Mouse (Mus musculus): Measurements from ENCODE around the gene Slc30a9. TPM values are rescaled to one million over a fixed set of nuclear protein-coding genes. Genes with fewer than 3 reads are reported as not detected.

Gene Slc30a9
- total RNA-seq, 2 experiments from 2014 or later, result 161 to 167 TPM

DNA sequence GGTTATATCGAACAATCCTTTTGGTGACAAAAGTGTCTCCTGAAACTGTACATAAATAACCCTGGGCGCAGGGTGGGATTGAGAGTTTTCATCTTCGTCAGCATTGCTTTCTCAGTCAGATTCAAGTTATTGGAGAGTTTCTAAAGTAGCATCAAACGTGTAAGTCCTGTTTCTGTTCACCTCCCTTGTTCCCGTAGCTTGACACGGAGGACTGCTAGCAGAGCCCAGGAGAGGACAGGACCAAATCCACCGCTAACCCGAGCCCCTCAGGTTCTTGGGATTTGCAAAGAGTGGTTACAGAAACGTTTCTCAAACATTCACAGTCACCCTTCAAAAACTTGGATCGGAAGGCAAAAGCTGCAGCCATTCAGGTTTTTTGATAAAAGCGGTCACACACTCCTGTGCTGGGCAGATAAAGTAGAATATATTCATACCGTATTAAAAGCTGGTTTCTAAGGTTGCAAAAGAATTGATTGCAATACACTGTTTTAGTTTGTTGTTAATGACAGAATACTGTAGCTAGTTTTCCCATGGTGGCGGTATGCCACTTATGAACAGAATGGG lies 986 bp downstream of the Slc30a9 start:
- intact Hi-C loops (cut with DNase I), result loop anchor here (5.0 kb wide), 1 partner anchor 45 kb away; the partner anchor contains the start of gene Tmem33
- no peak for DNase-seq

DNA sequence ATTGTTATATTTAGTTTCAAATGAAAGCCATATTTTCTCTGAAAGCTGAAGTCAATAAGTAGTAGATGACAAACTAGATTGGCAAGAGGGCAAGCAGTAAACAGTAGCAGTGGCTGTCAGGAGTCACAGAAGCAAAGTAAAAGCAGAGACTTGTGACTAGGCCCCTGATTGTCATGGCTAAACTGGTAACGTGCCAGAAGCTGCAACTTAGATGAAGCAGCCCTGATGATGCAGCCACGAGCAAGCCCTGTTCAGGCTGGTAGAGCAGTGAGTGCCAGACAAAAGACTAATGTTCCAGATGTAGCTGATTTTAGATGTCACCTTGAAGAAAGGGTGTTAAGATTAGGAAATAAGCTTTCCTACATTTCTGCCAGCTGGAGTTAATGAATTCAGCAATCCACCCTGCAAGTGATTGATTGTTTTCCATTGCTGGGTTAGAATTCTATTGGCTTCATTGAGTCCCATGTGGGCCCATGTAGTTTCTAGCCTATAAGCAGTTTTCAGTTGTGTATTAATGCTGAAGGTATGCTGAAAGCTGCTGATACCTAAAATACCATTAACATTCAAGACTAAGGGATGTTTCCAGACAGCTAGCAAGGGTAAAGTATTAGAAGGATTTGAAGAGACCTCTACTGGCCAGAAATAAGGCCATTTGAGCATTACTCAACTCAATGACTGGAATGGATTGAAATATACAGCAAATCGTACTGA lies 5.2 kb downstream of the Slc30a9 start:
- no peak for DNase-seq
- intact Hi-C loops (cut with DNase I), result no loop called here

GRCm38 (mm10) chr5:67312522-67312851 lies 5.7 kb downstream of the Slc30a9 start:
- intact Hi-C loops (cut with DNase I), result no loop called here
- no peak for DNase-seq

DNA sequence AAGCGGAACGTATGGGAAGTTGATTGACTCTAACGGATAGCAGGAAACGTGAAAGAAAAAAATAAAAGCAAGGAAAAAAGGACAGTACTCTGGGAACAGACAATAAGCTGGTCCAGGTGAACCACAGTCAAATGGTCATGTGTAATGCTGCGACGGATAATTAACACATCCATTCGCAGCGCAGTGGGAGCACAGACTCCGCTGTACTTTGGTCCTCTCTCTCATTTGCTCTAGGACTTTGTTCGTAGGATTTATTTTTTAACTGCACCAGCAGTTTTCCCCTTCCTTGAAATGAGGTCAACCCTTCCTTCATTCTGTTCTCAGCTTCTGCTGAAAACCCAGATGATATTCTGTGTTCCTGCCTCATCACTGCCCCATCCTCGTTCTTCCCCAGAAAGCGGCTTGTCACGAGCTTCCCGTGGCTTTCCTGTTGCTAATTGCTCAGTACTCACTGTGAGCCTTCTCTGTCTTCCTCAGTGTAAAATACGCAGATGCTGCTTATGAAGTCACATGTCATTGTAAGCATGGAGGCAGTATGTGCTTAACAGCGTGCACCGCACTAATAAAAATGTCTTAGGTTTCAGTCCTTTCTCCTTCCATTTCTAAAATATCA lies 15.0 kb downstream of the Slc30a9 start:
- no peak for DNase-seq
- intact Hi-C loops (cut with DNase I), result no loop called here

GRCm38 (mm10) chr5:67324032-67324431 lies 17.3 kb downstream of the Slc30a9 start:
- intact Hi-C loops (cut with DNase I), result no loop called here
- no peak for DNase-seq

GRCm38 (mm10) chr5:67340811-67341210 lies 34.1 kb downstream of the Slc30a9 start:
- no peak for DNase-seq
- intact Hi-C loops (cut with DNase I), result no loop called here

DNA sequence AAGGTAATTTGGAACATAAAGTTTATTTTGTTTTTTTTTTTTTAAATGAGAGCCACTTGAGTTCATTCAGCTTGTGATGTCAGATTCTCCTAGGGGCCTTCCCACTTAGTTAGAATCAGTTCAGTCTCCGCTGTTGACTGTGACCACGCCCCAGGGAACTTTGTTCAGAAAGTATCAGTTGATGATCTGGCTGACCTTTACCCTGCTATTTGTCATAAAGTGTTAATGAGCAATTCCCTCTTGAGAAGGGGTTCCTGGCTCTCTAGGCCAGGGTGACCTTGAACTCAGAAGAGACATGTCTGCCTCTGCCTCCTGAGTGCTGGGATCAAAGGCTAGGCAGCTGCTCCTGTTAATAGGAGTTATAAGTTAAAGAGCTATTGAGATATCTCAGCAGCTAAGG lies 40.3 kb downstream of the Slc30a9 start:
- intact Hi-C loops (cut with DNase I), result no loop called here
- DNase-seq, result no peak

DNA sequence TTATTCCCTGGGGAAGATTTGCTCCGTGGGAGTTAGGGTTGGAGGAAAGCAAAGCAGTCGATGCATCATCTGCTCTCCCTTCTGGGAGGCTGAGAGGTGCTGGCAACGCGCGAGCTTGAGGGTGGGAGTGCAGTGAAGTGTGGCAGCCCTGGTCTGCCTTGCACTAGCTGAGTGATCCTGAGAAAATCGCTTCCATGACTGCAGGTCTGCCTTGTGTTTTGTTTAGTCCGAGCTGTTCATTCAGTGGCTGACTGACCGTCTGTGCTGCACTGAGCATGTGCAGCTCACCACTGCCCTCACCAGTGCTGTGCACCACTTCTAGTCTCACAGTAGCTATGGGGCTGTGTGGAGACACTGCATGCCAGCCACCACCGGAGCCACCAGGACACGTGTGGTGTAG lies 42.2 kb downstream of the Slc30a9 start:
- no peak for DNase-seq
- intact Hi-C loops (cut with DNase I), result no loop called here

GRCm38 (mm10) chr5:67362316-67362715 lies 55.6 kb downstream of the Slc30a9 start:
- no peak for DNase-seq
- intact Hi-C loops (cut with DNase I), result no loop called here

DNA sequence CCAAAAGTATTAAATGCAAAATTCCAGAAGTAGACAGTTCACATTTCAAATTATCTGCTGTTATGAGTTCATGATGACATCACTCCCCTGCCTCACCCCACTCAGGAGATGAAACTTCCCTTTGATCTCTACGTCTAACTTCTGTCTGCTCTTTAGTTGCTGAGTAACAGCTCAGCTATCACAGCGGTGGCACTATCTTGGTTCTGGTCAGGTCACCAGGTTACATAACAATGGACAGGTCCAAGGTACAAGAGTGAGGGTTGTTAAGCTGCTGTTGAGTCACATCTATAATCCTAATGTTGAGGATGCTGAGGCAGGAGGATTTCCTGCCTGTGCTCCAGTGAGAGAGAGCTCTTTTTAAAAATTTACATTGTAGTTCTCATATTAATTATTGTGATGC lies 56.2 kb downstream of the Slc30a9 start:
- DNase-seq, result no peak
- intact Hi-C loops (cut with DNase I), result no loop called here

DNA sequence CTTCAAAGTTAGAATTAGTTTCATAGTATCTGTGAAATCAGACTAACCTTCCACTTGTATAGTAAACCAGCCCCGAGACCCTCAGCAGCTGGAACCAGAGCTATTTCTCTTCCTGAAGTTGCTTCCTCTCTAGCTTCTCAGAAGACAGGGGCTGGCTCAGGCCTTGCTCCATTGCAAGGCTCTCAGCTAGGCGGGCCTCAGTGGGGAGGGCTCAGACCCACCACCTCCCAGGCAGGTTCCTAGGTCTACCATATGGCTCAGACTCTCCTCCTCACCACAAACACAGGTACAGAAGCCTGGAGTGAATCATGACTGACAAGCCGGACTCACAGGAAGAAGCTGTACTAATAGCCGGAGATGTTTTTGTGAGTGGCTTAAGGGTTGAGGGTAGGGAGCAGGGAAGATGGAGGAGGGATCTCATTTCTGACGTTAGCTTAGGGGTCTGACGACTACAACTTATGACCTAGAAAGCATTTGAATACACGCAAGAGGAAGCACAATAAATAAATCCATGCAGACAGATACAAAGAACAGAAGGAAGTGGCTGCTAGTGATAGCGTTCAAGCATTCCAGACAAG lies 70.4 kb downstream of the Slc30a9 start:
- no peak for DNase-seq
- intact Hi-C loops (cut with DNase I), result no loop called here

DNA sequence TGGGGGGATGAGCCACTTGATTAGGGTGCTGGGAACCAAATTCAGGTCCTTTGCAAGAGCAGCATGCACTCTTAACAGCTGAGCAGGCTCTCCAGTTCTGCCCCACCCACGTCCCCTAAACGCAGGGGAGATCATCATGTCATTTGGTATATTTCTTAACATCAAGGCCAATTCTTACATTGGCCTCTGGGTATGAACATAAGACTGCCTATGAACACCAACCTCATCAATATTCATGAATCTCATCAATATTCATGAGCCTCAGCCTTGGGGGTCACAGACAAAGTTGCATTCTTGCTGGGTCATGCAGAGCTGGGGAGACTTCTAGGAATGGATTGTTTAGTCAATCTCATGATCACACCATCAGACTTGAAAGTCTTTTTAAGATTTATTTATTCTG lies 74.9 kb downstream of the Slc30a9 start:
- DNase-seq, result no peak
- intact Hi-C loops (cut with DNase I), result no loop called here

GRCm38 (mm10) chr5:67382556-67382955 lies 75.8 kb downstream of the Slc30a9 start:
- intact Hi-C loops (cut with DNase I), result no loop called here
- DNase-seq, result no peak

DNA sequence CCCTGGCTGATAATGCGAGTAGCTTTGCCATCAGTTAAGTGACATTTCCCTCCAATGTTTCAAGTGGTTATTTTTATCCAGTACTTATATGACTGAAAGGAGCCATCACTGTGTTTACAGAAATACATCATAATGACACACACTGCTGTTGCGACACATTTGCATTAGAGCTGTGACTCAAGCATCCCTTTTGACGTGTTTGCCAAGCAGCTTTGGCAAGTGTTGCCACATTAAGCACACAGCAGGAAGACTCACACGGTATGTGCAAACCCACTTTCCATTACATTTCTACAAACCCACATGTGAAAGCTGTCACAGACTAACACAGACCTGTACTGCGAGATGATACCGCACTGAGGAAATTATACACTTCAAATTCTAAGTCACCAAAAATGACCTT lies 87.2 kb downstream of the Slc30a9 start:
- intact Hi-C loops (cut with DNase I), result no loop called here
- DNase-seq, result no peak

GRCm38 (mm10) chr5:67395211-67395851 lies 88.6 kb downstream of the Slc30a9 start:
- DNase-seq, result no peak
- intact Hi-C loops (cut with DNase I), result no loop called here

- intact Hi-C loops (cut with DNase I), result no loop called here
- DNase-seq, result no peak
These were observed 90.4 kb downstream of the Slc30a9 start for GRCm38 (mm10) chr5:67397186-67397585.

- intact Hi-C loops (cut with DNase I), result no loop called here
These were observed 93.3 kb downstream of the Slc30a9 start for GRCm38 (mm10) chr5:67399876-67400607.

GRCm38 (mm10) chr5:67400608-67401480 lies 94.1 kb downstream of the Slc30a9 start:
- intact Hi-C loops (cut with DNase I), result no loop called here
- DNase-seq, result no peak

More at GRCm38 (mm10) chr5:67399876-67400607, 93.3 kb downstream of the Slc30a9 start:
- no peak for DNase-seq

- intact Hi-C loops (cut with DNase I), result no loop called here
- no peak for DNase-seq
These were observed 94.9 kb downstream of the Slc30a9 start for GRCm38 (mm10) chr5:67401612-67402011.

GRCm38 (mm10) chr5:67404380-67404779 lies 97.6 kb downstream of the Slc30a9 start:
- DNase-seq, result no peak
- intact Hi-C loops (cut with DNase I), result no loop called here
